Mouse (Mus musculus) midbrain, embryonic 12.5 days (tissue): ENCODE measurements at regions not wholly inside any gene's neighbourhood (a gene's known extent, or its start where the extent isn't known, plus 50 kb on each side); places are given as distances from the start of the nearest gene placed in this dataset.
A peak's percentile ranks its signal among the peaks of the same experiment; 100 is the strongest.

ENCODE experiments used
- ATAC-seq: fragments of 200-750 bp; cut with Nextera tagmentation; 2 replicates; pipeline ENCODE4 v1.8.0; 2017; ENCODE audit warnings: low read depth, moderate TSS enrichment, moderate library complexity; ENCODE audit not compliant: low FRiP score
- H3K27ac ChIP-seq: fragments of 300-500 bp; sonication (generic); replicated peaks from 2 replicates; pipeline ENCODE4 v1.5.1; 2016; ENCODE audit warnings: mild to moderate bottlenecking
- H3K27me3 ChIP-seq: fragments of 300-500 bp; sonication (generic); 2 replicates; pipeline ENCODE4 v1.6.1; 2016; ENCODE audit warnings: mild to moderate bottlenecking
- H3K36me3 ChIP-seq: fragments of 300-500 bp; sonication (generic); 2 replicates; pipeline ENCODE4 v1.6.1; 2016
- H3K4me1 ChIP-seq: fragments of 300-500 bp; sonication (generic); 2 replicates; pipeline ENCODE4 v1.6.1; 2016
- H3K4me2 ChIP-seq: fragments of 300-500 bp; sonication (generic); replicated peaks from 2 replicates; pipeline ENCODE4 v1.6.1; 2016; ENCODE audit warnings: mild to moderate bottlenecking, moderate library complexity
- H3K4me3 ChIP-seq: fragments of 300-500 bp; sonication (generic); 2 replicates; pipeline ENCODE4 v1.5.1; 2016; ENCODE audit warnings: mild to moderate bottlenecking
- H3K9ac ChIP-seq: fragments of 300-500 bp; sonication (generic); replicated peaks from 2 replicates; pipeline ENCODE4 v1.6.1; 2016; ENCODE audit warnings: mild to moderate bottlenecking, moderate library complexity
- H3K9me3 ChIP-seq: fragments of 300-500 bp; sonication (generic); 2 replicates; pipeline ENCODE4 v1.6.1; 2016; ENCODE audit warnings: mild to moderate bottlenecking
- WGBS: fragments of 180-500 bp; shearing (Covaris S2); methylation state at CpG from one replicate; pipeline ENCODE4 v1.1.7; 2016; 5-methylcytosine and 5-hydroxymethylcytosine counted together

DNA sequence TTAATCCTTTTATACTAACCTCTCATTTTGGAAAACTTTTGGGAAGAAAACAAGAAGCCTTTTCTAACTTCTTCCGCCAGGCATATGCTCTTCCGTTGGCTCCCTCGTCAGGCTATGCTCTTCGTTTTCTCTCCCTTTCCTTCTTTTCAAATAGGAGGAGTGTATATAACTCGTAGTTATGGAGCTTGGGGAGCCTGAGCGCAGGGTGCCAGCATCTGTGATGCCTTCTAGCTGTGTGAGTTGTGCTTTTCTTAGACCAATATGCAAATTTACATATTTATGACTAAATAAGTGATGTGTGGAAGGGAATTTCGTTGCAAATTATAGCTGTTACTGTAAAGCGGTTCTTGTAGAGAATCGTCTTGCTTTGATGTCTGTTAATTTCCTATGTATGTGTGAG lies 874.5 kb downstream of the Slc4a3 start:
- Histone ChIP-seq H3K9me3 (no peaks in the 10 kb centered on the region), H3K4me2 (no peak overlapping the region), H3K27ac (no peak overlapping the region), H3K4me3 (no peak overlapping the region), H3K27me3 (no peaks in the 10 kb centered on the region), H3K9ac (no peak overlapping the region), H3K36me3 (no peaks in the 10 kb centered on the region), H3K4me1 (no peaks in the 10 kb centered on the region)
- ATAC-seq, result no peak
- WGBS, result 88% methylated on average over 9 of the region's 9 CpGs

DNA sequence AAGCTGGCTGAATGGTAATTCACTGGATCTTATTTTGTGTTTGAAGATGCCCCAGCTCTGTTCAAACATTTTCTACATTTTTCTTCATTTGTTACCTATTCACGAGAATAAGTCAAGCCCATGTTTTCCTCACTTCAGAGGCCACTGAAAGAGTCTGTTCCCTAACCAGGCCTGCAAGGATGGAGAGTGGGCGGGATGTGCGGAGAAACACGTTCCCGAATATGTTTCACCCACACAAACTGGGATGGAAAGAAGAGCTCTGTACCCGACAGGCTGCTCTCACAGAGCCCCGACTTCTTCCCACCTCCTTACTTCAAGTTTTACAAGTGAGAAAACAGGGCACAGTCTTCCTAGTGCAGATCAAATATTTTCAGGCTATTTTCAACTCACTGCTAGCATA lies 881.4 kb downstream of the Slc4a3 start:
- H3K9ac ChIP-seq, result no peak overlapping the region
- H3K9me3 ChIP-seq, result no peaks in the 10 kb centered on the region
- no peaks in the 10 kb centered on the region for H3K27me3 ChIP-seq
- H3K27ac ChIP-seq, result no peak overlapping the region
- 87% methylated on average over 7 of the region's 7 CpGs for WGBS
- H3K36me3 ChIP-seq, result no peaks in the 10 kb centered on the region
- no peak overlapping the region for H3K4me2 ChIP-seq
- no peaks in the 10 kb centered on the region for H3K4me1 ChIP-seq
- H3K4me3 ChIP-seq, result no peak overlapping the region
- no peak for ATAC-seq

DNA sequence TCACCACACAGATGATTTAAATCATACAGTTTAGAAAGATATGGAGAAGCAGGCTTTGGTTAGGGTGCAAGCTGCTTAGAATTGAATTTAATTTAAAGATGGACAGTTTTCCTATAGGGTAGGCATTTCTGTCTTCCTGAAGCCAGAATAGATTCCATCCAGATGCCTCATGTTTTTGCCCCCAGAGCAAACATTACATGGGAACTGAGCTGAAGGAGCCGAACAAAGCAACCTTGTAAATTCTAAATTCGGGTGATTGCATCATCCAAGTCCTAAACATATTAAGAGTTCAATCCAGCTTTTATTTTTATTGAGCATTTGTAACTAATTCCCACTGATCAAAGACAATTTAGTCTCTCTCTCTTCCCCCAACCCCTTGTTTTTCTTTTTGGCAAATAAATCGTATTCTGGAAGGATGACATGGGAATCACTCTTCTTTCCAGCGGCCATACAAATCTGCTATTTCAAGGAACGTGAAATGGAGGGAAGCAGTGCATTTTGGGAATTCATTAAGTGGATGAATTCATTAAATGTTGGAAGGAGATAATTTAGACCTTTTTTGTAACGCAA lies 884.1 kb downstream of the Slc4a3 start:
- Histone ChIP-seq H3K9me3 (no peaks in the 10 kb centered on the region), H3K4me3 (no peak overlapping the region), H3K27me3 (no peaks in the 10 kb centered on the region), H3K27ac (no peak overlapping the region), H3K36me3 (no peaks in the 10 kb centered on the region), H3K9ac (no peak overlapping the region), H3K4me2 (no peak overlapping the region), H3K4me1 (peaks cover 13% of the 10 kb centered on the region)
- no peak for ATAC-seq
- WGBS, result 80% methylated on average over 6 of the region's 6 CpGs

DNA sequence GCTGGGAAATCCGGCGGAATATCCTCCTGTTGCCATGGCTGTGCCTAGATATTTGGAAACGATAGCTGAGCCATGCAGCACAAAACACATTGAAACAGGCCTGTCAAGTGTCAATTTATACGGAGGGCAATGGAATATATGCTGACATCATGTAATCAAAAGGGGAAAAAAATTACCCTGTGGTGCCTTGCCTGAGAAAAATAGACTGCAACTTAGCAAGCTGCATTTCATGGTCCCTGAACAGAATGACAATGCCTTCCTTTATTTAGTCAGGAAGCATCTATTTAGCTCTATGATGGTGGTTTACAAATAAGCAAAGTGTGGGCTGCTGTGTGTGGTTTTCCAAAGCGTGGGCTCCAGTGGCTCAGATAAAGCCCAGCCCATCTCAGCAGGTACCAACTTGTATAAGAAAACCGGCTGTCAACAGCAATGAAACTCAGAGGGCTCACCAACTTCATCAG lies 887.4 kb downstream of the Slc4a3 start:
- Histone ChIP-seq H3K9ac (no peak overlapping the region), H3K4me1 (peaks cover 13% of the 10 kb centered on the region), H3K9me3 (no peaks in the 10 kb centered on the region), H3K4me2 (peak overlapping the region; percentile 13; the same call in 1 of the 2 replicates), H3K4me3 (no peak overlapping the region), H3K27me3 (no peaks in the 10 kb centered on the region), H3K27ac (no peak overlapping the region), H3K36me3 (no peaks in the 10 kb centered on the region)
- WGBS, result 17% methylated on average over 6 of the region's 6 CpGs
- peak; percentile 74; the same call in 1 of the 2 replicates for ATAC-seq

DNA sequence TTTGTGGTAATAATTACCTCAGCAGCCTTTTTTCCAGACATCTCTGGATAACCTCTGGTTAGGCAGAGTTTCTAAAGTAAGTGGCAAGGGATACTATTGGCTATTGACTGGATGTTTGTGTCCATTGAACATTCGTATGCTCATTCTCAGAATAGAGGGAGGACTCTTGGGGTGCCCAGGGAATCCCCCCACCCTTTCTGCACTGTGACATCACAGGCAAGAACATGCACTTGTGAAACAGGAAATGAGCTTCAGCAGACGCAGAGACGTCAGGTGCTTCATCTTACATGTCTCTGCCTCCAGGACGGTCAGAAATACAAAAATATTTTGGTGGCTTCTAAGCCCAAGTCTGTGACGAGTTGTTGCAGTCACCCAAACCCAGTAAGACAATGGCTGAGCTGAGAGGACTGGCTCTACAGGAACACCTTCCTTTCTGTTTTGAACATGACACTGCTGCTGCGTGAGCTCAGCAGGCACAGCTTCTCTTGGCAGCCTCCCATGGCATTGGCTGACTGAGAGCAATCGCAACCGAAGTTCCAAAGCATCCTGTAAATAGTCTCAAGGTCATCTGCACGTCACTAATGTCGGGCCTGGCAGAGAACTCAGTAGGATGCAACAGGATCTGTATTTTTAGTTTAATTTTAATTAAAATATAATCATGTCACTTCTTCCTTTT lies 904.6 kb downstream of the Slc4a3 start:
- no peak overlapping the region for H3K27ac ChIP-seq
- no peaks in the 10 kb centered on the region for H3K27me3 ChIP-seq
- H3K4me1 ChIP-seq, result no peaks in the 10 kb centered on the region
- no peak overlapping the region for H3K4me3 ChIP-seq
- ATAC-seq, result no peak
- no peaks in the 10 kb centered on the region for H3K36me3 ChIP-seq
- no peaks in the 10 kb centered on the region for H3K9me3 ChIP-seq
- no peak overlapping the region for H3K4me2 ChIP-seq
- WGBS, result 80% methylated on average over 10 of the region's 10 CpGs
- H3K9ac ChIP-seq, result no peak overlapping the region

DNA sequence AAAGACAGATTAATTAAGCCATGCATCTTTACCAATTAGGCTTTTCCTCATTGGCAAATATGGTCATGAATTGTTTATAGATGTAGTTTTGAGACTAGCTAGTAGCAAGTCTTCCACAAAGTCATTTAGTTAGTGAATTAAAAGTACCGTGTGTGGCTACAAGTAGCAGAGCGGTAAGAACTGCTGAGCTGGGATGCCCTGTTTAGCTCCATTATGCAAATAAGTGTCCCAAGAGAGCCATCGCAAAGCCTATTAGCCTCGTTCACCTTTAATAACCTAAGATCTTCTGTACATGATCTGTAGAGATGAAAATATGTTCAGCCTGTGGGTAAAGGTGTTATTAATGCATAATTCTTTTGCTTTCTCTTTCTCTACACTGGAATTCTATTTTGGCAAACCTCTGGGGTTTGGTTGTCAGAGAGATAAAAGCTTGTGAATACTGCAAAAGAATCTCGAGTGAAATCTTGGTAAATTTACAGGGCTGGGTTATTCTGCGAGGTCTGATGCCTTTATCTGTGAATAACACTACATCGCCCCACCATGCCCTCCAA lies 907.2 kb downstream of the Slc4a3 start:
- 74% methylated on average over 7 of the region's 7 CpGs for WGBS
- Histone ChIP-seq H3K4me3 (no peak overlapping the region), H3K4me1 (no peaks in the 10 kb centered on the region), H3K9me3 (no peaks in the 10 kb centered on the region), H3K27ac (no peak overlapping the region), H3K9ac (no peak overlapping the region), H3K4me2 (no peak overlapping the region), H3K27me3 (no peaks in the 10 kb centered on the region), H3K36me3 (no peaks in the 10 kb centered on the region)
- no peak for ATAC-seq

DNA sequence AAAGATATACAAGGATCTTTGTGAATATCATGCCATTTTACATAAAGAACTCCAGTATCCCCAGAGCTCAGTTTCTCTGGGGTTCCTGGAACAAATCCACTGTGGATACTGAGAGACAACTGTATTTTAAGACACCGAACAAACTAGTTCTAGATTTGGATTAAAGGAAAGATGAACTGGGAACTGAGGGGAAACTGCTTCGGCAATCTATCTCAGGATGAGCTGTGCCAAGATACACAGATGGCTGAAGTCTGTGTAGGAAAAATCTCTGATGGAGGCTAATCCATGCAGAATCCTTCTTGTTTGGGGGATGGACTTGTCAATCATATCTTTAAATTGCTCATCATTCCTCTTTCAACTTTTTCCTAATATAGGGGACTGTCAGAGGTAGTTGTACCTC lies 920.5 kb downstream of the Slc4a3 start:
- Histone ChIP-seq H3K4me2 (no peak overlapping the region), H3K9me3 (no peaks in the 10 kb centered on the region), H3K27ac (no peak overlapping the region), H3K4me1 (no peaks in the 10 kb centered on the region), H3K9ac (no peak overlapping the region), H3K36me3 (no peaks in the 10 kb centered on the region), H3K27me3 (no peaks in the 10 kb centered on the region), H3K4me3 (no peak overlapping the region)
- WGBS, result 95% methylated on average over 2 of the region's 2 CpGs
- no peak for ATAC-seq

DNA sequence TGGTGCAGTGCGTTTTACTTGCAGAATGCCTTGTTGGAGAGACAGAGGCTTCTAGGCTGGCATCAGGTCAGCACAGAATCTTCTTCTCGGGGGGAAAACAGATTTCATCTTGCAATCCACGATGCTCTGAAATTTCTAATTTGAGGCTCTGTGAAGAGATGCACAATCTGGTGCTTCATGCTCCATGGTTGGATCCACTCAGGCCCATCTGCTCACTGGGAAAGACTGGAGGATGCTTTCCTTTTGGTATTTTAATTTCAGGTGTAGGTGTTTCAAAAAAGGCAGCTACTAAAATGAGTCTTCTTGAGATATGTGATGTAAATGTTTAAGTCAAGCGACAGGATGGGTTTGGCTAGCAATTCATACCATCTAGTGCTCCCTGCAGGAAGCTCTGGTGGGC lies 938.1 kb downstream of the Slc4a3 start:
- no peak overlapping the region for H3K4me2 ChIP-seq
- H3K9ac ChIP-seq, result no peak overlapping the region
- no peak overlapping the region for H3K4me3 ChIP-seq
- H3K36me3 ChIP-seq, result no peaks in the 10 kb centered on the region
- no peak for ATAC-seq
- peaks cover 4% of the 10 kb centered on the region for H3K4me1 ChIP-seq
- no peak overlapping the region for H3K27ac ChIP-seq
- H3K27me3 ChIP-seq, result 0 out of 2 replicates have a peak, but pooled peaks cover 3% of the 10 kb centered on the region
- no peaks in the 10 kb centered on the region for H3K9me3 ChIP-seq
- WGBS, result 87% methylated on average over 4 of the region's 4 CpGs

DNA sequence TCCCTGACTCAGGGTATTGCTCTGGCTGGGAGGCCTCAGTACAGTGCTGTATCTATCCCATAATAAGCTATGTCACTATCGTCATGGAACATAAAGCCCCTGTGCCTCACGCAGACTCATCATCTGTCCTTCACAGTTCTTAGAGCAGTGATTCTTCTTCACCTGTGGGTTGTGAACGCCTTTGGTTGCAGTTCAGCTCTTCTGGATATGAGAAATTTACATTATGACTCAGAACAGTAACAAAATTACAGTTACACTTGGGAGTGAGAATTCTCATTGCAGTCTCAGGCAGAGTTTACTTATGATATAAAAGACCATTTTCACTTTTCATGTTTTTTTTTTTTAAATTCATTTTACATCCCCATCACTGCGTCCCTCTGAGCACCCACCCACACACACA lies 941.4 kb downstream of the Slc4a3 start:
- Histone ChIP-seq H3K9ac (no peak overlapping the region), H3K4me3 (no peak overlapping the region), H3K36me3 (no peaks in the 10 kb centered on the region), H3K27me3 (0 out of 2 replicates have a peak, but pooled peaks cover 3% of the 10 kb centered on the region), H3K4me2 (no peak overlapping the region), H3K4me1 (peaks cover 25% of the 10 kb centered on the region), H3K9me3 (no peaks in the 10 kb centered on the region), H3K27ac (no peak overlapping the region)
- ATAC-seq, result no peak
- 92% methylated on average over 4 of the region's 4 CpGs for WGBS

GRCm38 (mm10) chr1:76489681-76490492 lies 943.8 kb downstream of the Slc4a3 start:
- H3K9ac ChIP-seq, result no peak overlapping the region
- H3K4me2 ChIP-seq, result peak overlapping the region; percentile 30
- no peak overlapping the region for H3K4me3 ChIP-seq
- peak; percentile 55 for ATAC-seq
- H3K27me3 ChIP-seq, result 0 out of 2 replicates have a peak, but pooled peaks cover 3% of the 10 kb centered on the region
- H3K9me3 ChIP-seq, result no peaks in the 10 kb centered on the region
- 28% methylated on average over 12 of the region's 12 CpGs for WGBS
- peaks cover 28% of the 10 kb centered on the region for H3K4me1 ChIP-seq
- H3K36me3 ChIP-seq, result no peaks in the 10 kb centered on the region
- H3K27ac ChIP-seq, result peak overlapping the region; percentile 52

DNA sequence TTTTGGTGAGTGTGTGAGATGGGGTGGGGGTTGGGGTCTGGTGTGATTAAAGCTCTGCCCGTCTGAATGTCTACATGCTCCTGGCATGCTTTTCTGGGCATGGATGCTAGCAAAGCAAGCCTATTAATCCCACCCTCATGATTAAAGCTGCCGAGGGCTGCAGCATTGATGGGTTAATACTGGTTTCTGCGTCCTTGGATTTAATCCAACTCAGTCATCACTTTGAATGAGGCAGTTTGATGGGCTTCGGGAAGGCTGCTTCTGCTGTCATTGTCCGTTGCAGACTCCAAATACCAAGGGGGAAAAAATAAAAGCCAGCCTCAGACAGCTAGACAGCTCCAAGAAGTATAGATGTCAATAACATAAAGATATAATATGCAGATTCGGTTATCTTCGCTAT lies 944.7 kb downstream of the Slc4a3 start:
- Histone ChIP-seq H3K4me1 (peaks cover 28% of the 10 kb centered on the region), H3K9me3 (no peaks in the 10 kb centered on the region), H3K9ac (no peak overlapping the region), H3K27me3 (0 out of 2 replicates have a peak, but pooled peaks cover 3% of the 10 kb centered on the region), H3K4me2 (peak overlapping the region; percentile 30), H3K4me3 (no peak overlapping the region), H3K27ac (peak overlapping the region; percentile 52), H3K36me3 (no peaks in the 10 kb centered on the region)
- peak; percentile 86 for ATAC-seq
- WGBS, result 14% methylated on average over 7 of the region's 7 CpGs

GRCm38 (mm10) chr1:76491187-76491586 lies 945.1 kb downstream of the Slc4a3 start:
- no peaks in the 10 kb centered on the region for H3K36me3 ChIP-seq
- H3K9ac ChIP-seq, result no peak overlapping the region
- 18% methylated on average over 4 of the region's 4 CpGs for WGBS
- H3K4me3 ChIP-seq, result no peak overlapping the region
- H3K27ac ChIP-seq, result peak overlapping the region; percentile 52
- peak; percentile 52; the same call in 1 of the 2 replicates for ATAC-seq
- H3K27me3 ChIP-seq, result 0 out of 2 replicates have a peak, but pooled peaks cover 3% of the 10 kb centered on the region
- no peaks in the 10 kb centered on the region for H3K9me3 ChIP-seq
- peak overlapping the region; percentile 30 for H3K4me2 ChIP-seq
- peaks cover 28% of the 10 kb centered on the region for H3K4me1 ChIP-seq
